Mouse (Mus musculus) C2C12 (cell line): ENCODE results near the gene Zfp462. TPM values are rescaled to one million over a fixed set of nuclear protein-coding genes. Genes with fewer than 3 reads are reported as not detected.
A peak's percentile ranks its signal among the peaks of the same experiment; 100 is the strongest.

ENCODE experiments used
- H3K27me3 ChIP-seq: one replicate; pipeline ENCODE4 v1.6.1; 2011; ENCODE audit not compliant: control insufficient read depth, insufficient read depth, insufficient read length
- H3K36me3 ChIP-seq: one replicate; pipeline ENCODE4 v1.6.1; 2011; ENCODE audit not compliant: control insufficient read depth, insufficient read depth
- H3K4me3 ChIP-seq: one replicate; pipeline ENCODE4 v1.5.1; 2011; ENCODE audit warnings: mild to moderate bottlenecking, control low read depth; ENCODE audit not compliant: poor library complexity, insufficient read depth, severe bottlenecking
- H3K79me2 ChIP-seq: one replicate; pipeline ENCODE4 v1.6.1; 2011; ENCODE audit not compliant: control insufficient read depth, insufficient read depth
- H3K79me3 ChIP-seq: one replicate; pipeline ENCODE4 v1.6.1; 2011; ENCODE audit warnings: low read depth, control low read depth
- H3ac ChIP-seq: one replicate; pipeline ENCODE3; 2011; ENCODE audit warnings: low read depth; ENCODE audit not compliant: control insufficient read depth, insufficient read length
- CEBPB ChIP-seq: IDR thresholded peaks from one replicate; pipeline ENCODE4 v1.6.1; 2011; ENCODE audit warnings: low read depth, mild to moderate bottlenecking, control low read depth, moderate library complexity
- CTCF ChIP-seq: IDR thresholded peaks from one replicate; pipeline ENCODE4 v1.5.1; 2011; ENCODE audit not compliant: control insufficient read depth, insufficient read depth, insufficient read length
- FOSL1 ChIP-seq: IDR thresholded peaks from one replicate; pipeline ENCODE4 v1.8.0; 2011; ENCODE audit warnings: mild to moderate bottlenecking, low read length; ENCODE audit not compliant: poor library complexity, insufficient read depth, severe bottlenecking
- MAX ChIP-seq: IDR thresholded peaks from one replicate; pipeline ENCODE4 v1.6.1; 2011; ENCODE audit warnings: mild to moderate bottlenecking, control low read depth
- MYOD1 ChIP-seq: IDR thresholded peaks from one replicate; pipeline ENCODE4 v1.6.1; 2011; ENCODE audit warnings: low read depth; ENCODE audit not compliant: control insufficient read depth, insufficient read length
- MYOG ChIP-seq: IDR thresholded peaks from one replicate; pipeline ENCODE4 v1.6.1; 2011; ENCODE audit not compliant: control insufficient read depth, insufficient read length; ENCODE audit errors: extremely low read depth
- USF1 ChIP-seq: IDR thresholded peaks from one replicate; pipeline ENCODE4 v1.6.1; 2011; ENCODE audit warnings: low read depth, mild to moderate bottlenecking, control low read depth, moderate library complexity
- long read RNA-seq, 2 experiments: library from polyadenylated mRNA; unstranded; transcript quantifications; one replicate each; pipeline ENCODE4 v2.0.0; 2019 to 2020
- polyA plus RNA-seq: library from polyadenylated mRNA; unstranded; fragments of >200 nt; fragmentation: generic; extraction: Trizol; gene quantifications from one replicate; pipeline ENCODE4 v1.2.1, GENCODE M21; 2012; ENCODE audit warnings: missing spikeins

Gene Zfp462
- 6.3 TPM for polyA plus RNA-seq
- long read RNA-seq, experiment 1, partial matches to known transcripts = 1 of 2 reads
- long read RNA-seq, experiment 1, other reads (novel, unspliced or antisense) = 1 of 2 reads
- long read RNA-seq, experiment 2 = 0 reads

GRCm38 (mm10) chr4:54944921-54945430, at the start of gene Zfp462:
Gene Zfp462 (plus strand): TSS chr4:54945048.
- Histone ChIP-seq H3K27me3 (no peaks in the 10 kb centered on the region), H3K4me3 (peak within 1 kb of the TSS; percentile 46), H3K79me2 (peaks cover 34% of the 10 kb centered on the region), H3K36me3 (no peaks in the 10 kb centered on the region), H3ac (peak within 1 kb of the TSS; percentile 54), H3K79me3 (peaks cover 18% of the 10 kb centered on the region)
- TF ChIP-seq MAX = peak; percentile 2
- TF ChIP-seq FOSL1 = no peak
- TF ChIP-seq USF1 = no peak

- no peaks in the 10 kb centered on the region for H3K79me3 ChIP-seq
- H3K36me3 ChIP-seq = no peaks in the 10 kb centered on the region
- H3ac ChIP-seq = no peak overlapping the region
- no peaks in the 10 kb centered on the region for H3K79me2 ChIP-seq
- no peak overlapping the region for H3K4me3 ChIP-seq
- no peaks in the 10 kb centered on the region for H3K27me3 ChIP-seq
- TF ChIP-seq FOSL1 (no peak), CEBPB (no peak), MYOD1 (no peak), USF1 (no peak), MYOG (no peak), CTCF (no peak), MAX (no peak)
Observed at GRCm38 (mm10) chr4:54896017-54896416, 48.8 kb upstream of the Zfp462 start.

GRCm38 (mm10) chr4:54904641-54905040, 40.2 kb upstream of the Zfp462 start:
- no peak overlapping the region for H3ac ChIP-seq
- H3K4me3 ChIP-seq = no peak overlapping the region
- no peaks in the 10 kb centered on the region for H3K79me2 ChIP-seq
- no peaks in the 10 kb centered on the region for H3K36me3 ChIP-seq
- H3K27me3 ChIP-seq = no peaks in the 10 kb centered on the region
- H3K79me3 ChIP-seq = no peaks in the 10 kb centered on the region
- no peak for TF ChIP-seq MAX
- no peak for TF ChIP-seq CTCF
- no peak for TF ChIP-seq USF1
- TF ChIP-seq CEBPB = no peak

GRCm38 (mm10) chr4:54905399-54905953, 39.4 kb upstream of the Zfp462 start:
- H3K4me3 ChIP-seq = no peak overlapping the region
- H3K79me3 ChIP-seq = no peaks in the 10 kb centered on the region
- H3K27me3 ChIP-seq = no peaks in the 10 kb centered on the region
- no peak for TF ChIP-seq USF1
- TF ChIP-seq MAX = no peak
- TF ChIP-seq CTCF = no peak
- no peak for TF ChIP-seq CEBPB
- TF ChIP-seq FOSL1 = no peak
- TF ChIP-seq MYOD1 = no peak
- no peak for TF ChIP-seq MYOG
- H3K79me2 ChIP-seq = no peaks in the 10 kb centered on the region
- H3ac ChIP-seq = no peak overlapping the region
- H3K36me3 ChIP-seq = no peaks in the 10 kb centered on the region

- TF ChIP-seq CTCF (no peak), CEBPB (peak; percentile 75), MYOD1 (no peak)
- H3K27me3 ChIP-seq = no peaks in the 10 kb centered on the region
- H3K36me3 ChIP-seq = no peaks in the 10 kb centered on the region
- H3K79me3 ChIP-seq = no peaks in the 10 kb centered on the region
- H3ac ChIP-seq = no peak overlapping the region
- H3K79me2 ChIP-seq = no peaks in the 10 kb centered on the region
- H3K4me3 ChIP-seq = no peak overlapping the region
Observed at GRCm38 (mm10) chr4:54910300-54910699, 34.5 kb upstream of the Zfp462 start.

GRCm38 (mm10) chr4:54918276-54918675, 26.6 kb upstream of the Zfp462 start:
- no peaks in the 10 kb centered on the region for H3K79me2 ChIP-seq

More at GRCm38 (mm10) chr4:54918276-54918675, 26.6 kb upstream of the Zfp462 start:
- Histone ChIP-seq H3K27me3 (no peaks in the 10 kb centered on the region), H3K4me3 (no peak overlapping the region), H3K36me3 (no peaks in the 10 kb centered on the region), H3K79me3 (no peaks in the 10 kb centered on the region), H3ac (no peak overlapping the region)
- TF ChIP-seq FOSL1 (no peak), MAX (no peak), MYOD1 (no peak), MYOG (no peak), USF1 (no peak), CEBPB (no peak)
